Mouse (Mus musculus): Measurements from ENCODE around the gene Zfp109. TPM values are rescaled to one million over a fixed set of nuclear protein-coding genes. Genes with fewer than 3 reads are reported as not detected.
"Not testable (repeated sequence)": the region's sequence is repeated elsewhere in the genome, so short reads cannot be mapped to it uniquely, and the experiment has no call there.

Gene Zfp109
- polyA plus RNA-seq (2014; fragmentation: Nextera tagmentation; extraction: Ambion mirVana), result 3.6 and 4.8 TPM in 2 replicates

- no peaks in the 10 kb centered on the region for H3K27me3 ChIP-seq (replicated peaks; ENCODE audit: control insufficient read depth, insufficient read depth, low read length)
- H3K4me3 ChIP-seq (ENCODE audit: low read depth, low read length), result peak within 1 kb of the TSS; percentile 81
- H3K9me3 ChIP-seq (ENCODE audit: control insufficient read depth, low read length), result no peaks in the 10 kb centered on the region
- DNase-seq (ENCODE audit: low spot score) (peak; percentile 72), ATAC-seq (replicated peaks; ENCODE audit: low FRiP score) (peak; percentile 85)
- H3K9ac ChIP-seq (ENCODE audit: low read depth, low read length), result peak within 1 kb of the TSS; percentile 75
- H3K4me2 ChIP-seq, result peak within 1 kb of the TSS; percentile 69
- no peak within 1 kb of the TSS for H3K27ac ChIP-seq (ENCODE audit: low read depth, low read length)
- peaks cover 4% of the 10 kb centered on the region; the same call in 1 of the 2 replicates for H3K4me1 ChIP-seq (replicated peaks; ENCODE audit: control insufficient read depth, insufficient read depth, low read length)
- WGBS, result 5% methylated on average over 28 of the region's 28 CpGs
- H3K36me3 ChIP-seq (ENCODE audit: control insufficient read depth, insufficient read depth, low read length), result peaks cover 7% of the 10 kb centered on the region
Observed at GRCm38 (mm10) chr7:24237040-24237791, at the start of gene Zfp109. Gene Zfp109 (minus strand): TSS chr7:24237560.

- Histone ChIP-seq H3K9ac (ENCODE audit: low read depth, low read length) (no peak overlapping the region), H3K36me3 (ENCODE audit: control insufficient read depth, insufficient read depth, low read length) (peaks cover 17% of the 10 kb centered on the region), H3K27ac (ENCODE audit: low read depth, low read length) (no peak overlapping the region), H3K4me2 (no peak overlapping the region), H3K9me3 (ENCODE audit: control insufficient read depth, low read length) (no peaks in the 10 kb centered on the region), H3K4me1 (replicated peaks; ENCODE audit: control insufficient read depth, insufficient read depth, low read length) (no peaks in the 10 kb centered on the region), H3K27me3 (replicated peaks; ENCODE audit: control insufficient read depth, insufficient read depth, low read length) (no peaks in the 10 kb centered on the region), H3K4me3 (ENCODE audit: low read depth, low read length) (no peak overlapping the region)
- 68% methylated on average over 4 of the region's 4 CpGs for WGBS
- ATAC-seq (replicated peaks; ENCODE audit: low FRiP score) (no peak), DNase-seq (ENCODE audit: low spot score) (no peak)
Observed at GRCm38 (mm10) chr7:24286916-24287315, 49.6 kb upstream of the Zfp109 start.

GRCm38 (mm10) chr7:24286090-24286489 lies 48.7 kb upstream of the Zfp109 start:
- H3K9me3 ChIP-seq (ENCODE audit: control insufficient read depth, low read length), result no peaks in the 10 kb centered on the region
- no peak overlapping the region for H3K4me2 ChIP-seq
- no peak overlapping the region for H3K4me3 ChIP-seq (ENCODE audit: low read depth, low read length)
- DNase-seq (ENCODE audit: low spot score) (no peak), ATAC-seq (replicated peaks; ENCODE audit: low FRiP score) (no peak)
- H3K36me3 ChIP-seq (ENCODE audit: control insufficient read depth, insufficient read depth, low read length), result peaks cover 11% of the 10 kb centered on the region
- H3K27ac ChIP-seq (ENCODE audit: low read depth, low read length), result no peak overlapping the region
- no peaks in the 10 kb centered on the region for H3K27me3 ChIP-seq (replicated peaks; ENCODE audit: control insufficient read depth, insufficient read depth, low read length)
- H3K9ac ChIP-seq (ENCODE audit: low read depth, low read length), result no peak overlapping the region
- 43% methylated on average over 4 of the region's 4 CpGs for WGBS
- no peaks in the 10 kb centered on the region for H3K4me1 ChIP-seq (replicated peaks; ENCODE audit: control insufficient read depth, insufficient read depth, low read length)

- Histone ChIP-seq H3K4me3 (ENCODE audit: low read depth, low read length) (no peak overlapping the region), H3K27ac (ENCODE audit: low read depth, low read length) (no peak overlapping the region), H3K9me3 (ENCODE audit: control insufficient read depth, low read length) (no peaks in the 10 kb centered on the region), H3K27me3 (replicated peaks; ENCODE audit: control insufficient read depth, insufficient read depth, low read length) (no peaks in the 10 kb centered on the region), H3K36me3 (ENCODE audit: control insufficient read depth, insufficient read depth, low read length) (peaks cover 2% of the 10 kb centered on the region; the same call in 1 of the 2 replicates), H3K4me1 (replicated peaks; ENCODE audit: control insufficient read depth, insufficient read depth, low read length) (no peaks in the 10 kb centered on the region), H3K4me2 (no peak overlapping the region), H3K9ac (ENCODE audit: low read depth, low read length) (no peak overlapping the region)
- DNase-seq (ENCODE audit: low spot score) (no peak), ATAC-seq (replicated peaks; ENCODE audit: low FRiP score) (no peak)
- 57% methylated on average over 4 of the region's 4 CpGs for WGBS
Observed at GRCm38 (mm10) chr7:24280858-24281145, 43.4 kb upstream of the Zfp109 start.

- Histone ChIP-seq H3K4me3 (ENCODE audit: low read depth, low read length) (no peak overlapping the region), H3K4me1 (replicated peaks; ENCODE audit: control insufficient read depth, insufficient read depth, low read length) (no peaks in the 10 kb centered on the region), H3K27me3 (replicated peaks; ENCODE audit: control insufficient read depth, insufficient read depth, low read length) (no peaks in the 10 kb centered on the region), H3K27ac (ENCODE audit: low read depth, low read length) (no peak overlapping the region), H3K4me2 (no peak overlapping the region), H3K9ac (ENCODE audit: low read depth, low read length) (no peak overlapping the region), H3K9me3 (ENCODE audit: control insufficient read depth, low read length) (no peaks in the 10 kb centered on the region), H3K36me3 (ENCODE audit: control insufficient read depth, insufficient read depth, low read length) (peaks cover 3% of the 10 kb centered on the region; the same call in 1 of the 2 replicates)
- no peak for DNase-seq (ENCODE audit: low spot score)
- WGBS, result 54% methylated on average over 10 of the region's 10 CpGs
- no peak for ATAC-seq (replicated peaks; ENCODE audit: low FRiP score)
Observed at GRCm38 (mm10) chr7:24280031-24280857, 42.9 kb upstream of the Zfp109 start.

GRCm38 (mm10) chr7:24278771-24279170 lies 41.4 kb upstream of the Zfp109 start:
- not testable (repeated sequence) for H3K27ac ChIP-seq (ENCODE audit: low read depth, low read length); H3K4me1 ChIP-seq (replicated peaks; ENCODE audit: control insufficient read depth, insufficient read depth, low read length); H3K36me3 ChIP-seq (ENCODE audit: control insufficient read depth, insufficient read depth, low read length); H3K4me3 ChIP-seq (ENCODE audit: low read depth, low read length); H3K4me2 ChIP-seq; H3K9ac ChIP-seq (ENCODE audit: low read depth, low read length); DNase-seq (ENCODE audit: low spot score); ATAC-seq (replicated peaks; ENCODE audit: low FRiP score); H3K27me3 ChIP-seq (replicated peaks; ENCODE audit: control insufficient read depth, insufficient read depth, low read length); H3K9me3 ChIP-seq (ENCODE audit: control insufficient read depth, low read length)
- 83% methylated on average over 3 of the region's 3 CpGs for WGBS

GRCm38 (mm10) chr7:24274456-24274855 lies 37.1 kb upstream of the Zfp109 start:
- no peaks in the 10 kb centered on the region for H3K27me3 ChIP-seq (replicated peaks; ENCODE audit: control insufficient read depth, insufficient read depth, low read length)
- H3K27ac ChIP-seq (ENCODE audit: low read depth, low read length), result no peak overlapping the region
- ATAC-seq (replicated peaks; ENCODE audit: low FRiP score), result no peak
- H3K9ac ChIP-seq (ENCODE audit: low read depth, low read length), result no peak overlapping the region
- H3K36me3 ChIP-seq (ENCODE audit: control insufficient read depth, insufficient read depth, low read length), result peaks cover 10% of the 10 kb centered on the region
- DNase-seq (ENCODE audit: low spot score), result no peak
- no peaks in the 10 kb centered on the region for H3K4me1 ChIP-seq (replicated peaks; ENCODE audit: control insufficient read depth, insufficient read depth, low read length)
- H3K9me3 ChIP-seq (ENCODE audit: control insufficient read depth, low read length), result no peaks in the 10 kb centered on the region
- WGBS, result 90% methylated on average over 4 of the region's 4 CpGs
- no peak overlapping the region for H3K4me3 ChIP-seq (ENCODE audit: low read depth, low read length)
- no peak overlapping the region for H3K4me2 ChIP-seq

GRCm38 (mm10) chr7:24271191-24271590 lies 33.8 kb upstream of the Zfp109 start:
- no peak for ATAC-seq (replicated peaks; ENCODE audit: low FRiP score)
- Histone ChIP-seq H3K4me3 (ENCODE audit: low read depth, low read length) (no peak overlapping the region), H3K27ac (ENCODE audit: low read depth, low read length) (no peak overlapping the region), H3K9me3 (ENCODE audit: control insufficient read depth, low read length) (no peaks in the 10 kb centered on the region), H3K4me1 (replicated peaks; ENCODE audit: control insufficient read depth, insufficient read depth, low read length) (no peaks in the 10 kb centered on the region), H3K27me3 (replicated peaks; ENCODE audit: control insufficient read depth, insufficient read depth, low read length) (no peaks in the 10 kb centered on the region), H3K36me3 (ENCODE audit: control insufficient read depth, insufficient read depth, low read length) (peaks cover 7% of the 10 kb centered on the region), H3K9ac (ENCODE audit: low read depth, low read length) (no peak overlapping the region), H3K4me2 (no peak overlapping the region)
- no peak for DNase-seq (ENCODE audit: low spot score)
- 90% methylated on average over 6 of the region's 6 CpGs for WGBS

Measured in liver, embryonic 11.5 days (tissue).